ENCODE assay signal across 10 mouse cellular contexts in the genomic region with DNA sequence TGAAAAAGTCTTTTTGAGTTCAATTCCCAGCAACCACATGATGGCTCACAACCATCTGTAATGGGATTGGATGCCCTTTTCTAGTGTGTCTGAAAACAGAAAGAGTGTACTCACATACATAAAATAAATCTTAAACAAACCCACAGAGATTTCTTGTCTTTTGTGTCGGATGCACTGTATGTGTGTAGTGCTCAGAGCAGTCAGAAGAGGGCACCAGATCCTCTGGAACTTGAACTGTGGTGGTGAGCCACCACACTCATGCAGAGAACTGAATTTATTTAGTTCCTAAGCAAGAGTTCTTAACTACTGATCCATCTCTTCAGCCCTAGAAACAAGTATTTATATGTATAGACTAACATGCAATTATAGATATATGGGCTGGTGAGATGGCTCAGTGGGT. TPM values are rescaled to one million over a fixed set of nuclear protein-coding genes. Genes with fewer than 3 reads are reported as not detected.
DNase-seq lines count a peak whose midpoint lies in the region; TF ChIP-seq lines count a peak whose summit lies in the region.
"Had no signal": no experiment of that assay in that cellular context is flagged by ENCODE, and none has a peak within 500 bp of the region (broad histone marks: within the 10 kb centered on the region; RNA-seq: fewer than 3 reads in every experiment).

No protein-coding gene starts in this region.

- TF ChIP-seq CTCF in layer of hippocampus, adult 2 months (conservative IDR thresholded peaks at IDR 0.05), result peak; percentile 82

- H3K27ac ChIP-seq in layer of hippocampus, adult 2 months, result no peak overlapping the region
- H3K27ac ChIP-seq: hindbrain, embryonic 15.5 days had no signal

- DNase-seq in adrenal gland, postnatal 10 days, result peak; percentile 49
- no peak for DNase-seq in adrenal gland, adult 18-20 months (ENCODE audit: low spot score in 2 of 2)
- peak in 1 of 2 experiments; percentile 33 for DNase-seq in layer of hippocampus, adult 2 months (ENCODE audit: low spot score in 2 of 2)
- DNase-seq in layer of hippocampus, postnatal 36 days, result no peak
- DNase-seq in MN1 (ENCODE audit: low spot score), result peak; percentile 49
- peak; percentile 14 for DNase-seq in embryo, embryonic 9.5 days (ENCODE audit: extremely low spot score)
- DNase-seq in lung, postnatal 14 days, result peak; percentile 34
- DNase-seq in thymus, postnatal 0 days (ENCODE audit: low spot score), result peak; percentile 71

- no peak overlapping the region for H3K4me3 ChIP-seq in layer of hippocampus, adult 2 months
- H3K4me3 ChIP-seq: hindbrain, embryonic 15.5 days; myocyte had no signal

RNA-seq across cellular contexts. Expression of a gene that starts 4.3 kb away (rescaled TPM):
- 100 to 1,000 TPM; 796 to 905 TPM for total RNA-seq in adrenal gland, postnatal 10 days (2021)
- total RNA-seq in adrenal gland, adult 18-20 months (2021), result 100 to 1,000 TPM; 593 to 763 TPM
- total RNA-seq in layer of hippocampus, adult 2 months (2021), result 100 to 1,000 TPM; 309 to 349 TPM
- total RNA-seq in layer of hippocampus, postnatal 36 days (2021), result 100 to 1,000 TPM; 339 to 375 TPM
- polyA plus RNA-seq in thymus, postnatal 0 days (2015; fragmentation: Nextera tagmentation; extraction: Ambion mirVana), result 971 and 1,014 TPM in 2 replicates

RNA-seq across cellular contexts. Expression of a gene that starts 35.1 kb away (rescaled TPM):
- 10 to 100 TPM; 21.4 to 34.8 TPM for total RNA-seq in adrenal gland, postnatal 10 days (2021)
- 10 to 100 TPM; 27.2 to 32.1 TPM for total RNA-seq in adrenal gland, adult 18-20 months (2021)
- 10 to 100 TPM; 68.3 to 80.7 TPM for total RNA-seq in layer of hippocampus, adult 2 months (2021)
- total RNA-seq in layer of hippocampus, postnatal 36 days (2021), result 10 to 100 TPM; 61.3 to 78.3 TPM
- polyA plus RNA-seq in thymus, postnatal 0 days (2015; fragmentation: Nextera tagmentation; extraction: Ambion mirVana), result 13.1 and 20.1 TPM in 2 replicates

RNA-seq across cellular contexts. Expression of a gene that starts 49.2 kb away (rescaled TPM):
- total RNA-seq in adrenal gland, postnatal 10 days (2021), result 10 to 100 TPM; 77.5 to 91.0 TPM
- 100 to 1,000 TPM in 1 of 2 experiments, 10 to 100 TPM in 1; 85.6 to 103 TPM for total RNA-seq in adrenal gland, adult 18-20 months (2021)
- total RNA-seq in layer of hippocampus, adult 2 months (2021), result 10 to 100 TPM; 73.0 to 75.2 TPM
- 10 to 100 TPM; 72.1 to 78.3 TPM for total RNA-seq in layer of hippocampus, postnatal 36 days (2021)
- polyA plus RNA-seq in thymus, postnatal 0 days (2015; fragmentation: Nextera tagmentation; extraction: Ambion mirVana), result 18.6 and 19.5 TPM in 2 replicates

Comparison
In these comparisons a context has a peak if more than half of its experiments do, and no peak if none do; other contexts are left out.
1. DNase-seq: peak in adrenal gland, postnatal 10 days (single experiment), MN1 (single experiment), embryo, embryonic 9.5 days (single experiment), lung, postnatal 14 days (single experiment) and thymus, postnatal 0 days (single experiment); none in adrenal gland, adult 18-20 months (0 of 2) and layer of hippocampus, postnatal 36 days (0 of 2).